Mouse (Mus musculus) left cerebral cortex, adult 18-20 months (tissue): ENCODE results near the gene Atp2b4. TPM values are rescaled to one million over a fixed set of nuclear protein-coding genes. Genes with fewer than 3 reads are reported as not detected.
A peak's percentile ranks its signal among the peaks of the same experiment; 100 is the strongest.
"Not testable (repeated sequence)": the region's sequence is repeated elsewhere in the genome, so short reads cannot be mapped to it uniquely, and the experiment has no call there.

Experiments used
- DNase-seq, 2 experiments: peaks; one replicate each; pipeline ENCODE4 v3.0.0; 2021 to 2022; ENCODE audit warnings: low spot score in 2 of 2, mixed read lengths in 1 of 2
- total RNA-seq, 2 experiments: library from RNA; stranded (reverse); gene quantifications; 2 replicates each; pipeline ENCODE4 v1.2.3; 2021

Gene Atp2b4
- total RNA-seq, 2 experiments from 2014 or later, result 221 to 267 TPM

DNA sequence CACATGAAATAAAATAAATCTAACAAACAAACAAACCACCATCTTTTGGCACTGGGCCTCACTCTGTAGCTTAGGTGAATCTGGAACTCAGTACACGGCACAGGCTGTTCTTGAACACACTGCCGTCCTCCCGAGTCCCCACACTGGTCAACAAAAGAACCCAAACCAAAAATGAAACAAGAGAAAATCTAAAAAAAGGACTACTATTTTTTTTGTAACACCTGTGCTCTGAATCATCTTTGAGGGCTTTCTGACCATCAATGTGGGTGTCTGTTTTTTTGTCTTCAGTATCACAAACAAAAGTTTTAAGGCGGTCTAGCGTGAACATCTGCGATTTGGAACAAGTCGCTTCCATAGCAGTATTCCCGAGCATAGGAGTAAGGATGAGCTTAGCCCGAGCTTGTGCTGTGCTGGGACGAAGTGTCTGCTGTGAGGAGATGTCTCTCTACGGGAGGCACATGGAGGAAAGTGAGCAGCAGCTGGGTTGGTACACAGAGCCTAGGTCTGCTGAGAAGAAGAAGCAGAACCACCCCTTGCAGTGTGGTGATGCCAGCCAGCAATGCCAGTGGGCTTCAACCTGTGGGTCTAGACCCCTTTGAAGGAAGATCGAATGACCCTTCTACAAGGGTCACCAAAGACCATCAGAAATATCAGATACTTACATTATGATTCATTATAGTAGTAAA lies 102.8 kb downstream of the Atp2b4 start:
- DNase-seq, result no peak

DNA sequence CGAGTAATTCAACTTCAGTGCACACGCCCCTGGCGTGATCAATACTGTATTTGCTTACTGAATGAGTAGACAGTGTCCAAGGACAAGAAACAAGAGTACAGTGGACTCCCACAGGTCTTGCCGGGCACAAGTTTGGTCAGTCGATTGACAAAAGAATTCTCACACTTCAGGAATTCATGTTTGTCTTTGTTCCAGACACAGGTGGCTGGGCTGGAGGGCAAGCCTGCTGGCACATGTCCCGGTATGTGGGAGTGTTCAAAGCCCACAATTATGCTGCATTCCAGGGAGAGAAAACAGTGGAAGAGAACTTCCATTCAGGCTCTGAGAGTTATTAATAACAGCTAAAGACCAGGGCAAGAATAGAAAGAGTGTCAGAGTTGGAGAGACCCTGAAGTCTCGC lies 104.9 kb downstream of the Atp2b4 start:
- DNase-seq, result no peak

DNA sequence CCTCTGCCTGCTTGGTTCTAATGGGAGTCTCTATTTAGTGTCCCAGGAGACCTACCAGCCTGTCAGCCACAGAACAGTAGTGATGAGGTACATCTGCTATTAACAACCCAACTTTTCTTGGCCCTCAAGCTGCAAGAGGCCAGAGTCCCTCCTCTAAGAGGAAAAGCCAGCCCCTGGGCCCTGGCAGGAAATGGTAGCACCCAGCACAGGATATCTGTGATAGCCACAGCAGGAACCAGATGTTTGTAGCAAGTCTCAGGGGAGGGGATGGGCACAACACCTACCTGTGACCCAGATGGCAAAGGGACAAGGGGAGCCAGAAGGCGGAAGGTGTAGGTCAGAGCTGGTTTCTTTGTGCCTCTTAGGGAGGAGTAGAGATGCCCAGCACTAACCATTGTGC lies 106.0 kb downstream of the Atp2b4 start:
- no peak for DNase-seq

DNA sequence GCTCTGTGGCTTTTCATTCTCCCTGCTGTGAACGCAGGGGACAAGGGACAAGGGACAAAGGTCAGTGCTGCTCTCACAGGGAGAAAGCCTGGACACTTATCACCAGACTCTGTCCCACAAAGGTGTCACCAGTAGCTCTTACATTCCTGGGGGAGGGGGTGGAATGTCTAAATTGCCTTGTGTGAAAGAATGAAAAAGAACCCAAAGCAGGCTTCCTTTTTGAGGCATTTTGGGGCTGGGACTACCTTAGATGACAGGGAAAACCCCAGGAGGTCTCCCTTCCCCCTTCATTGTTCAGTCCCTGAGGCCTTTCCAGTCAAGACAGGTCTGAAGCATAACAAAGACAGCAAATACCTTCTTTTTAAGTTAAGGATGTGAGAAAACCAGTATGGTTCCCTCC lies 106.5 kb downstream of the Atp2b4 start:
- no peak for DNase-seq

DNA sequence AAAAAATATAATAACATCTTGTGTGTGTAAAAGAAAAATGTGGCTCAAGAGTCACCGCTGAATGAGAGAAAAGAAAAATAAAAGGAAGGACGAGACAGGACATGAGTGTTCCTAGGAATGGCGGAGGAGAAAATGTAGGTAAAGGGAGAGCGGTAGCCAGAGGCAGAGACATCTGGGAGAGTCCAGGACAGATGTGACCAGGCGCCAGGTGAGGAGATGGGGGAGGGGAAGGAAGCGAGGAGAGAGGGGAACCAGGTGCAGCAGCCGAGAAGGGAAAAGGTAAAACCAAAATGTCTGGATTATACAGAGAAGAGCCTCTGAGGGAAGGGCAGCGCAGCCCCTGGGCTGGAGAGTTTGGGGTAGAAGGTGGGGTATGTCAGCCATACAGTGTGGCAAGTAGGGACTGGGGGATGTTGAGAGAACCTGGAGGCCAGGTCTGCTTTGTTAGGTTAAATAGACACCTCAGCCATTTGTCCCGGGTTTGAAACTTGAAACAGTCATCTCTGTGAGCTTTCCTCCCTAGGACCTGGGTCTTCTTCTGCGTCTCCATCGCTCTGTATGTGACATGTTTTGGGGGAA lies 107.2 kb downstream of the Atp2b4 start:
- DNase-seq, result no peak

DNA sequence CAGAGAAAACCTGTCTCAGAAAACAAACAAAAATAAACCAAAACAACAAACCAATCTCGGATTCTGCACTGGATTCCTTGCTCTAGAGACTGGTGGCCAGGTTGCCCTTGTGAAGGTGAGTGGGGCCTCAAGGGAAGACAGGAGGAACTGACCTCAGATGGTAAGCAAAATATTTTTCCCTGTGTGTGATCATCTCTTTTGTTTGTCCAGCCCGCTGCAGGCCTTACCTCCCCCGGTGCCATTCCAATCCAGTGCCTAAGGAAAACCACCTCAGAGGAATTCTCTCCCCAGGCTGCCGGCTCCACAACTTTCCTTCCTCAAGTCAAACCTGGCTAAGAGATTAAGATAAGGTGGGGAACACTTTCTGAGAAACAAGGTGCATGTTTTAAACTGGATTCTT lies 108.6 kb downstream of the Atp2b4 start:
- DNase-seq, result no peak

DNA sequence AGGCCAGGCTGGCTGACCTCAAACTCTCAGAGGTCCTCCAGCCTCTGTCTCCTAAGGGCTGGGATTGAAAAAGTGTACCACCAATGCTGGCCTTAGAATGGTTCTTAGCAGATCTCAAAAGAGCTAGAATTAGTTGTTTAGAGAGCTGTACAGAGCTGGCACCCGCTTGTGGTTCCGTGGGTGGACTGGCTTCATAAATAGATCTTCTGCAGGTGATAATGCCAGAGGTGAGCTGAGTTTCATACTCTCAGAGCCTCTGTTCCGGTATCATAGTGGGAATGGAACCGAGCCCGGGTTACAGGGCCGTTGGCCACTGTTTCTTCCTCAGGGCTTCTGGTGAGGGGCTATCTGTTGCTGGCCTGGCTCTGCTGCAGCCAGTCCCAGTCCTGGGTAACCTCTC lies 109.8 kb downstream of the Atp2b4 start:
- DNase-seq, result no peak

DNA sequence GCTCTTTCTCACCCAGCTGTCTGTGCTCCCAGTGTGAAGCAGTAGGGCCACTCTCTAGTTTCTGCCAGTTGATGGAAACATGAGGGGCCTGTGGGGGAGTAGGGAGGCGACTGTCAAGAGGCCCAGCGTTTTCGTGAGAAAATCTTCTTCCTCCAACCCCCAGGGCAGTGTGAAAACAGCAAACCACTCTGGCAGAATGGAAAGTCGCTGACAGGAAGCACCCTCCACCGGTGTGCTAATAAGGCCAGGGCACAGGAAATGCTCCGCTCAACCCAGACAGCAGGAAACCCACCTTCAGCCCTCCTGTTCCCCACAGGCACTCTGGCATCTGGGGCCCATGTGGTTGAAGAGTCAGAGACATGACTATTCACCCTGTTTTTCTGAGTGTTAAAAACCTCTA lies 110.9 kb downstream of the Atp2b4 start, which contains the start of gene Lax1:
Lax1 (minus strand) TSS at position 212 of the 400 bp plus-strand sequence.
- no peak for DNase-seq

DNA sequence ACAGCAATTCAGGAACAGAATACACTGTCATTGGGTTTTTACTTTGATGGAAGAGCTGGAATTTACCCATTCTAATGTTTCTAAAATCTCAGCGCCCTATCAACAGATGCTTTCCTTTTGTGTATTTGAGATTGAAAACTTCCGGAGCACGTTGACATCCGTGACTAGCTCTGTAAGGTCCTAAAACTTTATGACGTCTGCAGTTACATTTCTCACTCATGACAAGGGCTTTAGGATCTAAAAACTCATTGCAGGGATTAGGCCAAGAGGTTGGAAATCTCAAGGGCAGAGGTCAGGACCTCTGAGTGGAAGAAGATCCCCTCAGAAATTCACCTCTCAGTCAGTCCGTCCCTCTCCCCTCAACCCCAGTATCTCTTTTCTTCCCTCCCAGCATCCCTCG lies 112.5 kb downstream of the Atp2b4 start:
- DNase-seq, result no peak

DNA sequence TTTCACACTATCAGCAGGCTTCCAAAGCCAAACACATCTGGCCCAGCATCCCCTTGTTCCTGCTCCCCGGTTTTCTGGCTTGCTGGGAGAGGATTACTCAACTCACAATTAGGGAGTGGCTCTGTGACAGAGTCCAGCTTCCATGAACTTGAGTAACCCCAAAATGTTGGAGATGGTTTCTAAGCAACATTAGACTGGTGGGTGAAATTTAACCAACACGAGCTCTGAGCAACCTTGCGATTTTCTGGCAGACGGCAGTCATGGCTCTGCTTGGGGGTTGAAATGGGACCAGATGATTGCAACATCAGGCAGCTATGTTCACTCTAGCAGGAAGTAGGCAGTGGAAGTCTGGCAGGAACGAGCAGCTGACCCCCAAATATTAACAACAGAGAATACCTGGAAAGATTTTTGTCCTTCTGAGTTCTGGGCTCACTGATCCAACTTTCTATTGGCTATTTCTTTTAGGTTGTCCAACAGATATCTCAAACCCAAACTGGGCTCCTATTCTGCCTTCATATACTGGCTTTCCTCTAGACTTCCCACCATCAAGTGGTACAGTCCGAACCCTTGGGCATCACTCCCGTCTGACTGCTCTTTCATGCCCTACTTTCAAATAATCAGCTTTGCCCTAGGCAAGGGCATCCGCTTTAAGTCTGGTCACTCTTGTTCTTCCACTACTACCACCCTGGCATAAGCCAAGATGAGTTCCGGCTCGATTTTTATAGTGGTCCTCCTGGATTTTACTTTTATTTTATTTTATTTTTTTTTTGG lies 114.9 kb downstream of the Atp2b4 start:
- DNase-seq, result no peak

DNA sequence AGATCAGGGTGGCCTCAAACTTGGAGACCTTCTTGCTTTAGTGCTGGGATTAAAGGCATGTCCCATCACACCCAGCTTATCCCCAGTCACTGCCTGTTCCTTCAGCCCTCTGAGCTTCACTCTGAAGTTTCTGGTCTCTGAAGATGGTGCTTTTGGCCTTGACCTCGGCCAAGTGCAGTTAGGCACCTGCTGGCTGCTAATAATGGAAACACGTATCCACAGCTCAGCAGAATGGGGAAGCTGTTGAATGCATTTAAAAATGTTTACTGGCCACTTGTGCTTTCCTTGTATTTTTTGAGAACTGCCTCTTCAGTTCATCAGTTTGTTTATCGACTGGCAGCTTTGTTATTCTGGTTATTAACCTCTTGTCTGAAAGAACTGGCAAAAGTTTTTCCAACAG lies 129.0 kb downstream of the Atp2b4 start:
- no peak for DNase-seq

DNA sequence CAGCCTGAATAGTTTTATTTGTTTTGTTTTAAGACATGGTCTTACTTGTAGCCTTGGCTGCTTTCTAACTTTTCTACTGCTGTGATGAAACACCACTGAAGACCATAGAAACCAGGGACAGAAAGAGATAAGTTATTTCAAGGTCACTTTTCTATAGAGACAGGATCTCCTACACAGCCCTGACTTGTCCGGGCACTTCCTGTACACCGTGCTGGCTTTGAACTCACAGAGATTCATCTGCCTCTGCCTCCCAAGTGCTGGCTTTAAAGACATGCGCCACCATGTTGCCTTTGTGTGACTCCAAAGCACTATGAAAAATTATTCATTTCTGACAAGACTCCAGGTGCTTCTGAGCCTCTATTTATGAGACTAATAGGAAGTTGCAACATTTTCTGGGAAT lies 129.6 kb downstream of the Atp2b4 start:
- DNase-seq, result no peak

DNA sequence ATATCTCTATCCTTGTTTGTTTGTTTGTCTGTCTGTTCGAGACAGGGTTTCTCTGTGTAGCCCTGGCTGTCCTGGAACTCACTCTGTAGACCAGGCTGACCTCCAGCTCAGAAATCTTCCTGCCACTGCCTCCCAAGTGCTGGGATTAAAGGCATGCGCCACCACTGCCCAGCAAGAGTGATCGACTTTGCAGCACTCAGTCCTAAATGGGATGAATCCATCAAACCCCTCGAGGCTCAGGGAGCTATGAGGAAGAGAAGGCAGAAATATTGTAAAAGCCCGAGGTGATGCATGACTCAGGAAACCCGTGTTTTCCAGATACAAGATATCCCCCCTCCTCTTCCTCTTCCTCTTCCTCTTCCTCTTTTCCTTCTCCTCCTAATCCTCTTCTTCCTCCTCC lies 130.1 kb downstream of the Atp2b4 start:
- DNase-seq, result no peak

DNA sequence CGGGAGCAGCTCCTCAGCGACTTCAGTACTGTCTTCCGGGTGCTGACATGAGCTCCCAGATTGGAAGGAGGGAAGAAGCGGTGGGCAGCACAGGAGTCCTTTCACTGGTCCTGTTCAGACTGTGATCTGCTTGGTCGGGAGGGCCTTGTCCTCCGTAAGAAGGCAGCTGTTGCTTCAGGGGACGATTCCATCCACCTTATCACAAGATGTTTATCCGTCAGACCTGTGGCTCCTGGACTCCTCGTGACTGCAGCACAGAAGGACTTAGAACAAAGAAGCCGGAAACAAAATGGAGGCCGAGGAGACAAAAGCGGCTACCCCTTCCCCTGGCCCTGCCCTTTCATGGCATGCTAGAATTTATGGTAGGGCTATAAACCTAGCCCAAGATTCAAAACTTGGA lies 130.7 kb downstream of the Atp2b4 start:
- DNase-seq, result no peak

DNA sequence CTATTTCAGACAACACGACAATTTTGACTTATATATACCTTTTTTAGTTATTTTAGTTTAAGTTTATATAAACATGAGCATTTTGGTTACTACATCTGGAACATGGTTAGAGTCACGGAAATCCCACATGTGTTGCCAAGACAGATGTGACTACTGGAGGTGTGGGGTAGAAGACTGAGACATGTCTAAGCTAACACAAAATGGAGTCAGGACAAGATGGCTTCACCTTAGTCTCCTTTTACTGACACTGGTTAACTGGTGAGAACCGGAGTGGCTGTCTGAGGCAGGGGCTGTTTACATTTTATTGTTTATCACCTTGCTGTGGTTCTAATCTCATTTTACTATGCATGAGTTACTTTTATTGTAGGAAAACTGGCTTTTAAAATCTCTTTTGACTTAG lies 132.2 kb downstream of the Atp2b4 start:
- DNase-seq, result no peak

DNA sequence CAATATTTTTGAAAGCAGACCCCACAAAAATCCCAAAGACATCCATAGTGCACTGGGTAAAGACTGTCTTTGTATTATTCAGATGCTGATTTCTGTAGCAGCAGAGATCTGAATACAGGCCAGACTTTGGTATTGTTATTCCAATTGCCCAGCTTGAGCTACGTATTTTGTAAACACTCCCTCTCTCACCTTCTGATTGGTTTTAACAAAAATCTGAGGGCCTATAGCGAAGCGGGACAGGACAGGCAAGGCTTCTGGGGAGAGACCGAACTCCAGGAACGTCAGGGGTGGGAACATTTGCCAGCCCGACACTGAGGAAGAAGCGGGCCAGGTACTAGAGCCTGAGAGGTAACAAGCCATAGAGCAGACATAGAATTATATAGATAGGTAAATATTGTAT lies 133.1 kb downstream of the Atp2b4 start:
- no peak for DNase-seq

DNA sequence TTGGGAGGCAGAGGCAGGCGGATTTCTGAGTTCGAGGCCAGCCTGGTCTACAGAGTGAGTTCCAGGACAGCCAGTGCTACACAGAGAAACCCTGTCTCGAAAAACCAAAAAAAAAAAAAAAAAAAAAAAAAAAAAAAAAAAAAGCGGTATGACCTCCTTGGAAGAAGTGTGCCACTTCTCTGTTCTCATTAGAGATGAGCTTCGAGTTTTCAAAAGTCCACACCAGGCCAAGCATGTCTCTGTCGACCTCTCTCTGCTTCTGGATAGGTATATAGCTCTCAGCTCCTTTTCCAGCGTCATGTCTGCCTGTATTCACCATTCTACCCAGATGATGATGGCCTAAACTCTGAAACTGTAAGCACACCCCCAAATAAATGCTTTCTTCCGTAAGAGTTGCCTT lies 135.1 kb downstream of the Atp2b4 start:
- DNase-seq, result not testable (repeated sequence)

DNA sequence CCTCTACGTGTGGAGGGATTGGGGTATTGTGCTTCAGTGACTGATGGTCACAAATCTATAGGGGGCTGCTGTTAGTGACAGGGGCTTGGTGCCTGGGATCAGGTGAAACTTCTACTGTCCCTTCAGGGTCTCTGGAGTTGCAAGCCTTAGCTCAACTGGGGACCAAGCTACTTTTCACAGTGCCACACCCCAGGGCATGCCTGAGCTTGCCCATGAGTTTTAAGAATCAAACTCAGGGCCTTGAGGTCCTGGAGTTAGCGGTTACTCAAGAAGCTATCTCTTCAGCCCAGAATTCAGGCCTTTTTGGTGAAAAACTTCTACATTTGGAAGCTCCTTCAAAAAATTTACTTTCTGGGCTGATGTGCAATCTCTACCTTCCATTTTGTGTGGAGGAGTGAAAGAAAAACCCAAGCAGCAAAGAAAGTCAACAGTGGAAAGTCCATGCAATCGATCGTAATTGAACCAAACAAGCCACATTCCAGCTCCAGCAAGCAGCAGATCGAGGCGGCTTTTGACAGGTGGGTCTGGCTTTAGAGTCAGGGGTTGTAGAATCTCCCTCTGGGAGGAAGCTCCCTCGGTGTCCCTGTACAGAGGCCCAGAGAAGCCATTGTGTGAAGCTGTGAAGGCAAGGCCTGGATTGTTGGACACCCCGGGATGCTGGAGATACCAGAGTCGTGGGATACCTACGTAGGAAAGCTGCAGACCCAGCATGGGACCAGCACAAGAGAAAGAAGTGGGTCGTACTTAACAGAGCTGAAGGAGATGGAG lies 136.5 kb downstream of the Atp2b4 start:
- no peak for DNase-seq

DNA sequence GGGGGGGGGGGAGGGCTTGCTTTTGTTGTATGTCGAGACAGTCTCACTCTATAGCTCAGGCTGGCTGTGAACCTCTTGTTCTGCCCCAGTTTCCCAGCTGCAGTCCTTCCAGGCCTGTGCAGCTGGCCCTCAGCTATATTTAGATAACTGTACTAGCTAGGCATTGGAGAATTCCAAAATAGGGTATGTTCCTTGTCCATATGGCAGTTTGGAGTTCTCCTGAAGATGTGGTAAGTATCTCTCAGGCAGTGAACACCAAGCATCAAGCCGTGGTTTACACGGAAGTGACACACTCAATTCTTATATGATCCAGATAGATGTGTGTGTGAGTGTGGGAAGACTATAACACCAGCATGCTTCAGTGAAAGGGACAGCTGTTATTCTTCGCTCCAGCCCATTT lies 137.4 kb downstream of the Atp2b4 start:
- DNase-seq, result peak; percentile 19 to 44

DNA sequence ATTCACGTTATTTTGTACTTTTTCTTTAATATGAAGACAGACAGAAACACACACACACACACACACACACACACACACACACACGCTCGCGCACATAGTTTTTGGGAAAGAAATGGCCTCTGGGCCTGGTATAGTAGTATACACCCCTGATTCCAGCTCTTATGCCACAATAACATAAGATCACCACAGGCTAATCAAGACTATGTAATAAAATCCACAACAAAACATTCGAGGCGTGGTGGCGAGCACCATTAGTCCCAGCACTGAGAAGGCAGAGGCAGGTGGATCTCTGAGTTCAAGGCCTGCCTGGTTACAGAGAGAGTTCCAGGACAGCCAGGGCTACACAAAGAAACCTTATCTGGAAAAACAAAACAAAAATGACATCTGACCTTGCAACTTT lies 137.9 kb downstream of the Atp2b4 start:
- DNase-seq, result no peak

DNA sequence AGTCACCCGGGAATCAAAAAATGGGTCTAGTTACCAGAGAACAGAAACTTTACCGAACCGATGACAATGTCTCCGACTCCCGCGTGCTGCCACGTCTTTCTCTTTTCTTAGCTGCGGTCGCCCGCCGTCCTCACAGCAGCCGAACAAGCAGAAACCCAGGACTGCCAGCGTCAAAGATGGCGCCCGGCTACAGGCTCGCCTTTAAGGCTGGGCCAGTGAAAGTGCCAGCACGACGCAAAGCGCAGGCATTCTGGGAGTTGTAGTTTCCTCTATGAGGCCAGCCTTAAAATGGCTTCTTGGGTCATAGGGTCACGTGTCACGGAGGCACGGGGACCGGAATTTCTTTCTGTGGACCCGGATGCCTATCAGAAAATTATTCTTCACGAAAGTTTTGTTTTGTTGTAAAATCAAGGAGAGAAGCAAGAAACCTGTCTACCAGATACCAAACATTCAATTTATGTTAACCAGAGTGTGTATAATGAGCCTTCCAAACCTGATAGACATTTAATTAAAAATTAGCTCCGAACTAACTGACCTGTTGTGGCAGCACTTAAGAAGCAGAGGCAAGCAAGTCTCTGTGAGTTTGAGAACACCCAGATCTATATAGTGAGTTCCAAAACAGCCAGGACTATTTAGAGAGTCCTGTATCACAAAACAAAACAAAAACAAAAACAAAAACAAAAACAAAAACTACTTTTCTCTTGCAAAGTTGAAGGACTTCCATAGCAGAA lies 139.5 kb downstream of the Atp2b4 start, which contains the start of gene Gm38394:
Gm38394 (minus strand) TSS at position 116 of the 731 bp plus-strand sequence.
- peak; percentile 87 to 93 for DNase-seq
